Mouse (Mus musculus) skeletal muscle tissue, adult 2 months (tissue): ENCODE measurements around the gene Zfhx2.
"Not testable (repeated sequence)": the region's sequence is repeated elsewhere in the genome, so short reads cannot be mapped to it uniquely, and the experiment has no call there.

Experiments used
- DNase-seq: peaks from one replicate; pipeline ENCODE4 v3.0.0-alpha.2; 2012; ENCODE audit warnings: low read depth, low spot score

The Zfhx2 gene

DNA sequence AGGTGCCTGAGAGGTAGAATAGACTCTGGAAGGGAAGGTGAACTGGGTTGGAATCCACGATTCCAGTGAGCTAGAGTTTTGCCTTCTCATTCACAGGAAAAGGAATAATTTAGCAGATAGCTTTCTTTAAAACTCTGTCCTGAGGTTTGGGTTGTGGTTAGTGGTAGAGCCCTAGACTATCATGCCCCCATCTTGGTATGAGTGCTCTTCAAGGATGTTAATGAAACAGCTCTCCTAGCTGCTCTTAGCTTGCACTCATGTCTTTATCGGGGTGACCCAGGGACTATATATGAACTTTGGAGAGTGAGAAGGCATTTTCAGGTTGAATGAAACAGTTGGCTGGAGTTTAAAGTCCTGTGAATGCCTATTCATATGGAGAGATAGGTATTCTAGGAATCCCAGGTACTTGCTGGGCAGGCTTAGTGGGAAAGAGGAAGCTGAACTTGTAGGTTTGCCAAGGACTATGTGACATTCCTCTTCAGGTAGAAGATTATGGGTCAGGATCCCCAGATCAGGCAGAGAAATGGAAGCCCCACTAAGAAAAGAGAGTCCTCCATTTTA lies 44.1 kb downstream of the Zfhx2 start:
- DNase-seq: no peak

- DNase-seq: not testable (repeated sequence)
Measured at GRCm38 (mm10) chr14:55043694-55044093, 48.4 kb downstream of the Zfhx2 start.

- no peak for DNase-seq
Measured at GRCm38 (mm10) chr14:55032695-55033225, 59.4 kb downstream of the Zfhx2 start.

DNA sequence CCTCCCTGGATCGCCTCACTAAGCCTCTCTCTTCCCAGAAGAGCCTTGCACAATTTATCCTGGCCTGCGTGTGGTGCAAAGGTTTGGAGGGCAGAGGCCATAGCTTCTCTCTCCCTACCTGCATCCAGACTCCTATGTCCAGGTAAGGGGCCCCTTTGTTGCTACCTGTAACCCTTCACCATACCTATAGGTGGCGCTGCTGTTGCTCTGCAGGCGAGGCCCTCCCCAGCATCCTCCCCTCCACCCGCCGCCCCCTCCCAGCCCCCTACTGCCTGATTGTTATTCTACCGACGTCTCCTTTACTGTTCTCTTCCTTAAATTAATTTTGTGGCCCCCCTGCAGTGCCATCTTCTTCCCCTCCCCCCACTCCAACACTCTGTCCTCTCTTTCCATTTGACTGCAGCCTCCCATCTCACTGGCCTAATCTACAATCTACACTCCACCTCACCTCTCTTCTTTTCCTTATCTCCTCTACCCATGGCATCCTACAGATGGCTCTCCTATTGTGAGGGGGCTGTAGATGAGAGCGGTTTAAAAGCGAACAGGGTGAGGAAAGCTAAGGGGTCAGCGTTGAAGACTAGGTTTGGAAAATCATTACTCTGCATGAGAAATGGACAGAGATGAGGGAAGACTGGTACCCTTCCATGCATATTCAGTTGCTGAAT lies 63.0 kb downstream of the Zfhx2 start:
- no peak for DNase-seq

DNA sequence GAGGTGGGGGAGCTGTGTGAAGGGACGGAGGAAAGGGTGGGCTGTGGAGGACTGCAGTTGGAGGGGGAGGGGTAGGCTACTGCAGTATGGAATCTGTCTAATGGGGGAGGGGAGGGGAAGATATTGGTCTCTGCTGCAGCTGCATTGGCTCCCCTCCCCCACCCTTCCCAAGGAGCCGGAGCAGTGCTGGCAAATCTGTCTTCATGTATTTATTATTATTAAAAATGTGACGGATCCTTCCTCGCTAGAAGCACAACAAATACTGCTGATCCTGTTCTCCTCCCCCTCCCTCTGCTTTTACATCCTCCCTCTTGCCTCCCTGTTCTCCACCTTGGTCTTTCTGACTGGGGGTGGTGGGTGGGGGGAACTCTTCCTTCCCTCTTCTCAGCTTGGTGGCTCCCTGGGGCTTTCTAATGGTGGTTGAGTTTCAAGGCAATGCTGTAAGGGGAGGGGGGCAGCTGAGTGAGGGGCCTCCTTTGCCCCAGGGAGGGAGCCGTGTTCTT lies 63.7 kb downstream of the Zfhx2 start:
- no peak for DNase-seq

DNA sequence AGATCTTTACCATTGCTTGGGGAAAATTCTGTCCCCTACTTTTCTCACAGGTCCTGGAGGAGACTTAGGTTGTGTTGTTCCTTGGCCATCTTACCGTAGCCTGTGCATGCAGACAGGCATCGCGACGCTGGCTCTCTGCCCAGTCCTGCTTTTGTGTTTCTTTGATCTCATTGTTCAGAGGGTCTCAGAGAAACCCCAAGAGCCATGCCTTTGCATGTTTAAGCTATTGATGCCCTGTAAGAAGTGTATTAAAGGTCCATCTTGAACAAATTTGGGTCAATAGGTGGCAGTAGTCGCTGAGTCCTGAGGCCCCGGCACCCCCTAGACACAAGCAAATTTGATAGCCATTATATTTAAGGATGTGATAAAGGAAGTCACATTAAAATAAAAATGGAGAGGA lies 64.5 kb downstream of the Zfhx2 start:
- no peak for DNase-seq

DNA sequence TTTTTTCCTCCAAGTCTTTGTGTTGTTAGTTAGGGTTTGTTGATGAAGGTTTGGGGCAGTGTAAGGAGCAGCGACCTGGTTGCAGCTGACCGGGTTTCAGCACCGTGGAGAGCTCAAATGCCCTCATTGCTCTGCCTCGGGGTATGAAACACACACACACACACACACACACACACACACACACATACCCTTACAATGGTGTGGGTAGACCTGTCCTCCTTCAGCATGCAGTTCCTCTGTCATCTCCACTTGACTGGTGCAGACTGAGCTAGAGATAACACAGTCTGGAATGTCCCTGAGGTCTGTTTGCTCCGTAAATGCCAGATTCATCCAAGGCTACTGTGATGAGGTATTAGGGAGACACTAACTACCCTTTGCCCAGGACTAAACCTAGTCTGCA lies 64.9 kb downstream of the Zfhx2 start:
- DNase-seq: no peak

DNA sequence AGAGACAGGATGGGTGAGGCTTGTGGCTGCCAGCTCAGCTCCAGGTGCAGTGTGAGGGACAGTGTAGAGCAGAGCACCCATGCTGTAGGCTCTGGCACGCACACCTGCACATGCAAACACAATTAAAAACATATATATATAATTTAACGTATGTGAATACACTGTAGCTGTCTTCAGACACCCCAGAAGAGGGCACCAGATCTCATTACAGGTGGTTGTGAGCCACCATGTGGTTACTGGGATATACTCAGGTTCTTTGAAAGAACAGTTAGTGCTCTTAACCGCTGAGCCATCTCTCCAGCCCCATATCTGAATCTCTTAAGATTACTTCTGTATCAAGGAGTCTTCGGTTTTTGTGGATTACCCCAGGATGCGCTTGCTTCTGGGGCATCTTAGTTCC lies 66.6 kb downstream of the Zfhx2 start:
- DNase-seq: no peak

DNA sequence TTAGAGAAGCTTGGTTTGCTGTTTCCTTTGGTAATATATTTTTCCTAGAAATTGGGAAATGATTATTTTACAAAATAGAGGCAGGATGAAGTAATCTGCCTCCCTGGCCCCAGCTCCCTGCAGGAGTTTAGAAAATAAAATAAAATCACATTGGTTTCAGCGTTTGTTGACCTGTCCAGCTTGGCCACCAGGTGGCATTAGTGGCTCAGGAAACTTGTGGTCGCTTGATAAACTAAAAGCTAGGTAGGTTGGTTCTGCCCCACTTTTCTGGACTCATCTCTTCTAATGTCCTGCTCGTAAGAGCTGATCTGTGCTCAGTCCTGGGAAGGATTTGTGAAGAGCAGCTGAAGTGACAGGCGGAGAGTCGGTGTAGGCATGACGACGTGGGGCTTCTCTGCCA lies 67.9 kb downstream of the Zfhx2 start:
- DNase-seq: peak; percentile 17

DNA sequence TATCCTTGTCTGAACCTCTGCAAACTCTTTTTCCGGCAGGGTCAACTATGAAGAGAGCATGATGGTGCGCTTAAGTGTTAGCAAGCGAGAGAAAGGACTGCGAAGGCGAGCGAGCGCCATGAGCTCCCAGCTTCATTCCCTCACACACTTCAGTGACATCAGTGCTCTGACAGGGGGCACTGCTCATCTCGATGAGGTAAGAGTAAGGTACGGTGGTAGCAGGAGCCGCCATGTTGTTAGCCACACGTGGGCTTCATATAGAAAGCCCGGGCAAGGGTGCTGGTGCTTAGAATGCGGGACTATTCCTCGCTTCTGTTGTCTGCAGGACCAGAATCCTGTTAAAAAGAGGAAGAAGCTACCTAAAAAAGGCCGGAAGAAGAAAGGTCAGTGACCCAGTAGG lies 69.1 kb downstream of the Zfhx2 start:
- no peak for DNase-seq

GRCm38 (mm10) chr14:55020394-55020793 lies 71.7 kb downstream of the Zfhx2 start:
- DNase-seq: no peak

GRCm38 (mm10) chr14:55016876-55017275 lies 75.2 kb downstream of the Zfhx2 start:
- no peak for DNase-seq

DNA sequence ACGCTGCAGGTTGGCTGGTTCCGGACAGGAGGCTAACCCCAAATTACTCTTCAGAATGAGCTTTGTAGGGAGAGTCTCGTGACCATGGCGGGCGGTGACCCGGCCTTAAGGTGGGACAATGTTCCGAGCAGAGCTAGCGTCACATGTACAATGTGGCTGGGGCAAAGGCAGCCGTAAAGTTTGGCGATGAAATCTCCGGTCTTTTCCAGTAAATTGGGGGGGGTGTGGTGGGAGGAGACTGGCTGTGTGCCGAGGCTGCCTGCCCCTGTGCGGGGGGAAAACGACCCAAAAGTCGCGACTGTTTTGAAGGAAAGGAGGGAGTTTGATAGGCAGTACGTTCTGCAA lies 76.4 kb downstream of the Zfhx2 start:
- DNase-seq: peak; percentile 18

DNA sequence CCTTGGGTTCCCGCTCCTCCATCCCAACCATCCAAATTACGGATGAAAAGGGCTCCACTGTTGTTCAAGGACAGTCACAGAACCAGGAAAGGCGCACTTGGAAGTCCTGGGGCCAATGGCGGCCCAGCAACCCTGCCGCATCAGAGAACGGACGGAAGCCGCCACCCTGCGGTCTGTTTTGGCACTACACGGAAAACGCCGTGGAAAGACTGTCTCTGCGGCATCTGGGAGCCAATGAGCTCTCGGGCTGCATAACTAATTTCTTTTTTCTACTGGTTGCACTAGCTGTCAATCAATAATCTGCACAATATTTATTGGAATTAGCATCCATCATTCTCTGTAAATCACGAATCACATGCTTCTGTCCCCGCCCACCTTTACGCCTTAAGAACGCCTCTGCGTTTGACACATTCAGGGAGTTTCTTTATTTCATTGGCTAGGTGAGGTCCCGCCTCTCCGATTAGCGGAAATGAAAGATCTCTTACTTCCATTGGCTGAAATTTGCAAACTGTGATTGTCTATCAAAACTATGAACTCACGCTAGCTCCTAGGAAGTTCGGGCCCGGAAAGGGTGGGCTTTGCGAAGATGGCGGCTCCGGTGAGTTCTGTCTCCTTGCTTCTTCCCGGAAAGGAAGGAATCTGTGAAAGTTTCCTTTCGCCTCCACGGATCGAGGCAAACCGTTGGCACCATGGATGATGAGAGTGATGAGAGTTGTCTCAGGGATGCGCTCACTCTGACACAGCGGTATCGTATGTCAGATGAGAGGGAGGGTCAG lies 76.9 kb downstream of the Zfhx2 start, which contains the start of gene Ngdn:
TSS of gene Ngdn (plus strand) at position 464 of the 776 bp plus-strand sequence.
- DNase-seq: peak; percentile 99

- no peak for DNase-seq
Measured at GRCm38 (mm10) chr14:55014591-55014990, 77.5 kb downstream of the Zfhx2 start.

GRCm38 (mm10) chr14:55011116-55011515 lies 81.0 kb downstream of the Zfhx2 start:
- no peak for DNase-seq
